Mouse (Mus musculus) spleen, adult 2 months (tissue): ENCODE data around the gene Bnipl.

Experiments
- CTCF ChIP-seq: fragments of 200-500 bp; IDR thresholded peaks from 2 replicates; pipeline ENCODE4 v1.5.1; 2011; ENCODE audit warnings: mild to moderate bottlenecking, inconsistent platforms; ENCODE audit not compliant: insufficient read depth, insufficient read length, insufficient replicate concordance; ENCODE audit errors: extremely low read depth
- POLR2A ChIP-seq: fragments of 200-500 bp; IDR thresholded peaks from 2 replicates; pipeline ENCODE4 v1.6.1; 2011; ENCODE audit warnings: low read depth, low read length, inconsistent platforms

GRCm38 (mm10) chr3:95216655-95217254 is 34.2 kb downstream of the Bnipl start:
- no peak for TF ChIP-seq CTCF
- TF ChIP-seq POLR2A, result no peak
